Mouse (Mus musculus) cerebellum, adult 9-11 months (tissue): Measurements from ENCODE around the gene Trmo.
A peak's percentile ranks its signal among the peaks of the same experiment; 100 is the strongest.

ENCODE experiments used
- DNase-seq: peaks from one replicate; pipeline ENCODE4 v3.0.0; 2022

Trmo gene

DNA sequence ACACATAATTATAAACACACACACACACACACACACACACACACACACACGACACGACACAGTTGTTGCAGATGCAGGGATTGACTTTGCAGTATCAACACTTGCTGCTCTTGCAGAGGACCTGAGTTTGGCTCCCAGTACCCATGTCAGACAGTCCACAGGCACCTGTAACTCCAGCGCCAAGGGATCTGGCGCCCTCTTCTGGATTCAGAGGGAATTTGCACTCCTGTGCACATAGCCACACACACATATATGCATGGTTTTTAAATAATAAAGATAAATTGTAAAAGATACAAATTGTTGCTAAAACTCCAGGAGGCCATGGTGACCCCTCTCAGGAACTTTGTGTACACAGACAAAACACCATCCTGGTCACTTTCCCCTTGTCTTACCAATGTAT is 20.2 kb downstream of the Trmo start:
- DNase-seq = no peak

DNA sequence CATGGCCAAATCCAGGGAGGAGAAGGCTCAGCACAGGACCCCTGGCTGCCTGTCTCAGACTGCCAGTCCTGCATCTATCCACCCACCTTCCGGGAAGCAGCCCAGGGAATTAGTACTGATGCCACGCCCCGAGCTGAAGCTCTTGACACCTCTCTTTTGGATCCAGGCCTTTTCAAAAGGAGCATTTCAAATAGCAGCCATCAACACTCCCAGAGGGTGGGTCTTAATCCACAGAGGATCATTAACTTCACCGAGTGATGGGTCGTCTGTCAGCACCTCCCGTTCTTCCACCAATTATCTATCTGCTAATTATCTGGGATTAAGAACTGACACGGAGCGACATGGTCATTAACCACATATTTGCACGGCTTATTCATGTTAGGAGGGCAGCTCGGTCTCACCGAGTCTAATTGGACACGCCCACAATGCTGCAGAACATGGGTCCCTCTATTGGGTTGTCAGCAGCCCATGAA is 21.7 kb downstream of the Trmo start:
- no peak for DNase-seq

- DNase-seq = no peak
Observed at GRCm38 (mm10) chr4:46364360-46364759, 24.9 kb downstream of the Trmo start.

GRCm38 (mm10) chr4:46361258-46361657 is 28.0 kb downstream of the Trmo start:
- DNase-seq = no peak

GRCm38 (mm10) chr4:46359539-46360253 is 29.5 kb downstream of the Trmo start:
- no peak for DNase-seq

DNA sequence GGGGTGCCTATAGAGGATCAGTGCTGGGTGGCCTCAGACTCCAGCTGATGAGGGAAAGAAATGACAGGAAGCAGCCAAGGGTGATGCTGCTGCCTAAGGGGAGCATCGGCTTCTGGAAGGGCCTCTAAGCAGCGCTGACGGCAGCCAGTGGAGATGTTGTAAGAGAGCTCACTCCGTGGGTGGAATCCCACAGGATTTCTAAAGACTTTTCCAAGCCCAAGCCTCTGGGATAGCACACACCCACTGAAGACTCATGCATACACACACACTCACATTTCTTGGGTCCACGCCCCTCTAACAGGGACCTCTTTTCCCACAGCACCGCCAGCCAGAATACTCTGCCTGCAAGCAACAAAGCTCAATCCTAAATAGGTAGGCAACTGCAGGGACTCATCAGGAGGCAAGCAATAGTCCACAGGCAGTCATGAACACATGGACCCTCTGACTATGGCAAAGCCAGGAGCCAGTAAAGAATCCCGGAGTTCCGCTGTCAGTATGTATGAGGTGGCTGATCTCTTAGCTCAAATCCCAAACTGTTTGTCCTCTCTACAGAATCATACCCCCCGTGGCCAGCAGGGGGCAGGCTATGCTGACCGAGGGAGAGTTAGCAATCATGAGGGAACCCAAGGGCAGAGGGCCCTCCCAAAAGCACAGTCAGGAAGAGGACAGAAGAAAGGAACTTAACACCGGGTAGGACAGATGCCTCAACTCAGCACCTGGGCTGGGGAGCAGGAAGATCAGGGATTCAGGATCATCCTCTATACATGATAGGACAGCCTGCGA is 32.7 kb downstream of the Trmo start:
- DNase-seq = no peak

- DNase-seq = no peak
Observed at GRCm38 (mm10) chr4:46353045-46353444, 36.2 kb downstream of the Trmo start.

DNA sequence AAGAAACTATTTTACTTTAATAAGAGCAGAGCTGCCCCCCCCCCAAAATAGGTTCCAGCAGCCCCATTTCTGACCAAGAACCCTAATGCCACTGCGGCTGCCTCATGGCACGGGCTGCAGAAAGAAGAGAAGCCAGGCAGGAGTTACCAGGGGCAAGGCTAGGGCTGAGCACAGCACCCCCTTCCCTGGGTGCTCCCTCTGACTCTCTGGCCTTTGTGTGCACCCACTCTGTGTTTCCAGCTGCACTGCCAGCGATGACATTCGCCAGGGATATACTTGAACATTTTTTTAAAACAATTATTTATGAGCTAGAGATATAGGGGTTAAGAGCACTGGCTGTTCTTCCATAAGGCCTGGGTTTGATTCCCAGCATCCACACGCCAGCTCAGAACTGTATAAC is 39.7 kb downstream of the Trmo start:
- no peak for DNase-seq

- no peak for DNase-seq
Observed at GRCm38 (mm10) chr4:46348897-46349296, 40.3 kb downstream of the Trmo start.

DNA sequence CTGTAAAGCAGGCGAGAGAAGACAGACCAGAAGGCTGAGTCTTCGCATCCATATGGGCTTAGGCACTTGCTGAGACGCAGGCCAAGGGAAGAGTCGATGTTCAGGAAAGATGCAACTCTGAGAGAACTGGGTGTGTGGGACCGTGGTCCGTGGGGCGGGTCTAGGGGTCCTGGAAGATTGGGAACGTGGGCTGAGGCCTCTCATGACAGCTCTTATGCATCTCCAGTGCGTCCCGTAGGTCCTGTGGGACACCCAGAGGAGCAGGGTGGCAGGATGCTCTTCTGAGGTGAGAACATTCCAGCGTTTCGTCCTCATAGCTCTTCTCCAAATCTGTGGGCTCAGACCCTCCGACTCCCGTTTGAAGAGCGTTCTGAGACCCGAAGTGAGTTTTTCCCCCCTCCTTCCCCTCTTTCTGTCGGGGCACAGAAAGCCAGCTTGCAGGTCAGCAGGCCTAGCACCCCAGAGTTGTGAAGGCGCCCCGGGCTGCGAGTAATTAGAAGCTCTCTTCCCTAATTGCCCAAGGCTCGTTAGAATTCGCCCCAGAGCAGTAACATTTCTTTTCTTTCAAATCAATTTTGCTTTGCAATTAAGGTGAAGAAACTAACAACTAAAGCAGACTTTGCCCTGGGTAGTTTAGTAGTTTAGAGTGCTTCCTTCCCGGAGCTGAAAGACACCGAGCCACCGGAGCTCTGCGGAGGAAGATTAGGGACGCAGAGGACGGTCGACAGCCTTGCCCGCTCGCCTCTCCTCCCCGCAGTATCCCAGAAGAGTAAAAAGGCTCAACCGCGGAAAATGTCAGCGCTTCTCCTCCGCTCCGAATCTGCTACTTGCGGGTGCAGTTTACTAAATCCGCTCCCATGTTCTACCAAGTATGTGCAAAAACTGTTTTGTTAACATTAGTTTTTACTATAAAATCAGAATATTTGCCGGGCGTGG is 41.4 kb downstream of the Trmo start:
- no peak for DNase-seq

DNA sequence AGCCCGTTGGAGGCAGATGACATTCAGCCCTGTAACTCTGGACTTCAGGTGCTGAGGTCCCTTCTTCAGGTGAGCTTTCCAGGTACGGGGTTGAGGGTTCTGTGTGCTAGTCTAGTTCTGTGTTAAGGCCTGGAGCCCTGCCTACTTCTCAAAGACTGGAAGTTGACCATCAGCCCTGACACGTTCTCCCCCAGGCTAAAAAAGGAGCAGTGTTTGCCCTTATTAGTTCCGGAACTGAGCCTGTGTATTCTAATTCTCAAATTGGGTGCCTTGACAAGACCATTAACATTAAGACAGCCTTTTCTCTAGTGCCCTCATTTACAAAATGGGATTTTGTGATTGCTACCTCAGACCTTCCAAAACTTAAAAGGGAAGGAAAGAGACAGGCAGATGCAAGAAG is 42.1 kb downstream of the Trmo start:
- DNase-seq = no peak

DNA sequence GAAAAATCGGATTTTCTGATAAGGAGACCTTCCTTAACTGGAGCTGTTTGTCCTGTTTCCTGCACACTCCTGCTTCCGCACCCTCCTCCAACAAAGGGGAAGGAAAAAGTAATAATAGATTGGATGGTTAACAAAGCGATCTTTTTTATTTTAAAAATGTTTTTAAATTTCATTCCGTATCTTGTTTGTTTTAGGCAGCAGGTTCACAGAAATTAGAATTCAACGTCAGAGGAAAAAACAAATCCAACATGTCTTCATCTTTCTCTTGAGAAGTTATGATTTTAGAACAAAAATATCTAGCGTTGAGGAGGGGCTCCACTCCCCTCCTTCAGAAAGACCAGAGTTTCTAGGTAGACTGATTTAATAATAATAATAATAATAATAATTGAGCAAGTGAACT is 43.0 kb downstream of the Trmo start:
- DNase-seq = no peak

DNA sequence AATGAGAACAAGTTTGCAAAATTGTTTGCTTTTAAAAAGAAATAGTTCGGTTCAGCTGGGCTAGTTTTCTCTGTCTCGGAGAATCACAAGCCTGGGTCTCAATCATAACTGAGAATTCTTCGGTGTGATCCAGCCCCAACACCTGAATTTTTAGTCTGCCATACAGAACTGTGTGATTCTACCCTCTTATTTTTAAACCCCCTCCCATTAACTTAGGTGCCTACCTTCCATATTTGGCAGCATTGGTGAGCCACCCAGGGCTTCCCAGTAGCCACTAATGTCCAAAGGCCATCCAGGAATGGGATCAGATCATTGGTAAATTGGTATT is 43.5 kb downstream of the Trmo start:
- DNase-seq = no peak

- DNase-seq = no peak
Observed at GRCm38 (mm10) chr4:46345056-46345772, 44.0 kb downstream of the Trmo start.

GRCm38 (mm10) chr4:46344288-46344687 is 44.9 kb downstream of the Trmo start:
- no peak for DNase-seq

GRCm38 (mm10) chr4:46343596-46344260 is 45.5 kb downstream of the Trmo start, which contains the start of gene Foxe1:
Gene Foxe1 (plus strand): TSS chr4:46343609.
- DNase-seq = no peak

- no peak for DNase-seq
Observed at GRCm38 (mm10) chr4:46342711-46343286, 46.4 kb downstream of the Trmo start.

DNA sequence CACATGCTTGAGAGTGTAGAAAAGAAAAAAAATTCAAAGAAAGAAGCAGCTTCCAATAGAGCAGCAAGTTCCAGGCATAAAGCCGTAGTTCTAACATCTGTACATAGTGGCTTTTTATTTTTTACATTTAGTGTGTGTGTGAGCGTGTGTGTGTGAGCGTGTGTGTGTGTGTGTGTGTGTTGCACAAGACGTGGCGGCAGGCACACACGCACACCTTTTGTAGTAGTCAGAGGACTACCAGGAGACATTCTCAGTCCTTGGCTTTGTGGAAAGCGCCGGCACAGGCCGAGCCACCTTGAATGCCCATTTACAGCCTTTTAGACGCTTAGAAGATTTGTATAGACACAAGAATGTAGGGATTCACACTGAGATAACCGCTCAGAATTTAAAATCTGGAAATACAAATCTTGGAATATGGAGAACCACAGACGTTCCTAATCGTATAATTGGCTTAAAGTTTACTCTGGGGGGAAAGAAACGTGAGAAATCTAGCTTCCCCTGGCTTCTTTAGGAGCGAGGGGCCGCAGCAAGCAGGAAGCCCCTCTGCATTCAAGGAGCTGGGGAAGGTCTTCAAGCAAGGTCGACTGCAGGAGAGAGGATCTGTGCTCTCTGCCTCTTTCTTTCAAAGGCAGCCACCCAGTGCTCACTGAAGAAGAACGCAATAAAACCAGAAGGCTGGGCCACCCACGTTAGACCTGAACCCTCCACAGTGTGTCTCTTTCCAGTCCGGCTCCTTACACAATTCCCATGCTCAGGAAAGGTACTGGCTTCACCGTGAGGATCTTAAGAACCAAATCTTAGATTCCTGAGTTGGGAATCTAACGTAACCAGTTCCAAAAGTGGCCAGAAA is 47.2 kb downstream of the Trmo start:
- no peak for DNase-seq

DNA sequence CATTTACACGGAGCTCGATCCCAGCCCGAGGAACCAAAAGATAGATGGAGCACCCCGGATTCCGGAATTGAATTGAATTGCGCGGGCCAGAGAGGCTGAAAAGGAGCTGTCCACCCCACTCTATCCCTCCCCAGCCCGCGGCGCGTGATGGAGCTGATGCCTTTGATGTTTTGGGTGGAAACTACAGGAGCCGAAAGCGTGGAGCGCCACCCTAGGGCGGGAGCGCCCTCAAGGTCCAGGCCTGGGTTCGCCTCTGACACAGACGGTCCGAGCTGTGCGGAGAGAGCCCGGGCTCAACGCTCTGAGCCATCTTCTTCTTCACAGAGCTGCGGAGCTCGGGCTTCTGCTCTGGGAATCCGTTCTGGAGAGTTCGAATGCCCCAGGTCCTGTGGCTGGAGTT is 49.7 kb downstream of the Trmo start:
- DNase-seq = peak; percentile 22

- no peak for DNase-seq
Observed at GRCm38 (mm10) chr4:46339026-46339425, 50.2 kb downstream of the Trmo start.

- no peak for DNase-seq
Observed at GRCm38 (mm10) chr4:46337990-46338389, 51.2 kb downstream of the Trmo start.
